Mouse (Mus musculus): Measurements from ENCODE around the gene Aldh3b2. TPM values are rescaled to one million over a fixed set of nuclear protein-coding genes. Genes with fewer than 3 reads are reported as not detected.

The Aldh3b2 gene
- polyA plus RNA-seq, 1 experiment from 2014 or later: 2.0 TPM

DNA sequence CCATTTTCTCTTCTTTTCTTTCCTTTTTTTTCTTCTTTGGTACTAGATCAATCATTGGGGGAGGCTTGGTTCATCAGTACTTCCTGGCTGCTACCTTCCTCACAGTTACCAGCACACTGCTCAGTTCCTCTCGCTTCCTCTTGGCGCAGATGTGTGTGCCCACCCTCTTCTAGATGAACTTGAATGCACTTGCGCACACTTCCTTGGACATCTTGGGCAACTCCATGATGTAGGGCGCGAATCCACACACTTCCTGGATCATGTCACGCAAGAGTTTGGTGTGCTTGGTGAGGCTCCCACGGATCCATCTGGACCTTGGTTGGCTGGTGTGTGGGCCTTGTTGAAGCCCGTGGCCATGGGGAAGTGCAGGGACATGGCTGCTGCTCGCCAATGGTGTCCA, 40.4 kb upstream of the Aldh3b2 start:
- Histone ChIP-seq H3K9me3 (no peaks in the 10 kb centered on the region), H3K27me3 (ENCODE audit: insufficient read depth, poor library complexity, severe bottlenecking) (peaks cover 19% of the 10 kb centered on the region), H3K4me3 (no peak overlapping the region), H3K27ac (no peak overlapping the region), H3K36me3 (no peaks in the 10 kb centered on the region), H3K4me1 (replicated peaks) (peaks cover 34% of the 10 kb centered on the region)
- 90% methylated on average over 9 of the region's 9 CpGs for WGBS
- no peak for DNase-seq (ENCODE audit: low spot score)

DNA sequence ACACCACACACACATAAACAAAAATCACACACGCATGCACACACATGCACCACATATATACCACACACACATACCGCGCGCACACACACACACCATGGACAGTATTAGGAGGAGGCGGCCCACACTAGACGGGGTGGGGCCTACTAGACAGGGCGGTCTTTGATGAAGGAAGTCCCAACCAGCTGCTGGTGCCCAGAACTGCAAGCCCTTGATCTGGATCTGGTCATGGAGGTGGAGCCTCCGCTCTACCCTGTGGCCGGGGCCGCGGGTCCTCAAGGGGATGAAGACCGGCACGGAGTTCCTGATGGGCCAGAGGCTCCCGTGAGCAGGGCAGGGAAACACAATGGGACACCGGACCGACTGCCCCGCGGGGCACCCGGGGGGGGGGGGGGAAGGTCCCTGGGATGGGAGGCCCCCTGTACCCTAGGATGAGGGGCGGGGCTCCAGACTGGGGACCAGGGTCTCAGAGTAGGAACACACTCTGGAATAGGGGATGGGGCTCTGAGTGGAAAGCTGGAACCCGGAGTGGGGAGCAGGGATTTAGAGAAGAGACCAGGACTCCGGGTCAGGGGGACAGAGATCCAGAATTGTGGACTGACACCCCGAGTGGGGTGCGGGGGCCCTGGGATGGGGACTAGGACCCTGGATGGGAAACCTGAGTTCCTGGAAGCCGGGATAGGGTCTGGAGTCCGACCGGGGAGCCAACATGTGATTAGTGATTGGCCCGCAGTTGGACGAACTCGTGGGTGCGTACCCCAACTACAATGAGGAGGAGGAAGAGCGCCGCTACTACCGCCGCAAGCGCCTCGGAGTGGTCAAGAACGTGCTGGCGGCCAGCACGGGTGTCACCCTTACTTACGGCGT, 36.9 kb upstream of the Aldh3b2 start, which contains the start of gene Unc93b1:
Unc93b1 (plus strand) TSS at position 155 of the 864 bp plus-strand sequence.
- H3K4me1 ChIP-seq (replicated peaks): peaks cover 18% of the 10 kb centered on the region
- peak; percentile 69 for DNase-seq (ENCODE audit: low spot score)
- H3K27ac ChIP-seq: peak within 1 kb of the TSS; percentile 75
- 6% methylated on average over 42 of the region's 42 CpGs for WGBS
- no peaks in the 10 kb centered on the region for H3K9me3 ChIP-seq
- peaks cover 25% of the 10 kb centered on the region for H3K27me3 ChIP-seq (ENCODE audit: insufficient read depth, poor library complexity, severe bottlenecking)
- peak within 1 kb of the TSS; percentile 60 for H3K4me3 ChIP-seq
- H3K36me3 ChIP-seq: no peaks in the 10 kb centered on the region

DNA sequence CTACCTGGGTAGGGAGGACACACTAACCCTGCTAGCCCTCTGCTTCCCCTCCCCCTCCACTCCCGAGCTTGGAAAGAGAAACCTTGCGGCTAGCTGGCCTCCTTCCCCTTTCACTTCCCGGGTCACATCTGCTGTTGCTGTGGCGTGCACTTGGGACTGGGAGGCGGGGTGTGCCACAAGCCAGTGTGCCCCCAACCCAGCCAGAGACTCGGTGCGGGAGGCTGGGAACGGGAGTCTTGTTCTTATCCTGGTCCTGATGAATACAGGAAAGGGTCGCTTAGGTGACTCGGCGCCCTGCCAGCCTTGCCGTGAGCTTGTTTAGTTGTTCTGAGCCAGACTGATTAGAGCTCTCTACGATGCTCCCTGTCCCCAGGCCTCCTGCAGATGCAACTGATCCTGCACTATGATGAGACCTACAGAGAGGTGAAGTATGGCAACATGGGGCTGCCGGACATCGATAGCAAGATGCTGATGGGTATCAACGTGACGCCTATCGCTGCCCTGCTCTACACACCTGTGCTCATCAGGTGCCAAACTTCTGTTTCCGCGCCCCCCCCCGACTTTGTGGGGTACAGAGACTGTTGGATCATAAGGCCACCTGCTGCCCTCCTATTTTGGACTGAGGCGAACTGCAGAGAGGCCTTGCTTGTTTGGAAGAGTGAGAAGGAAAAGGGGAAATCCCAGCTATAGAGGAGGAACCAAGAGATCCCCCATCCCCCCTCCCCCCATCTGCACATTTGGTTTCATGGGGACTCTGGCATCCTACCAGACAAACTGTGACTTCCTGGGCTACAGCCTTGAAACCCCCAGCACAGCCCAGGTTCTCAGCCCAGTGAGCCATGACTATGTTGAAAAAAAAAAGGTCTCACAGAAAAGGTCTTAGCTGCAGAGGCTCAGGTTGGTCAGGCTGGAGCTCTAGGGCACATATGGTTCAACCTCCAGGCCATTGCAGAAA, 36.0 kb upstream of the Aldh3b2 start:
- peak; percentile 56 for DNase-seq (ENCODE audit: low spot score)
- Histone ChIP-seq H3K36me3 (no peaks in the 10 kb centered on the region), H3K27ac (peak overlapping the region; percentile 75), H3K27me3 (ENCODE audit: insufficient read depth, poor library complexity, severe bottlenecking) (peaks cover 25% of the 10 kb centered on the region), H3K4me1 (replicated peaks) (peaks cover 17% of the 10 kb centered on the region), H3K4me3 (peak overlapping the region; percentile 60), H3K9me3 (no peaks in the 10 kb centered on the region)
- whole genome bisulfite sequencing: 8% methylated on average over 22 of the region's 22 CpGs

DNA sequence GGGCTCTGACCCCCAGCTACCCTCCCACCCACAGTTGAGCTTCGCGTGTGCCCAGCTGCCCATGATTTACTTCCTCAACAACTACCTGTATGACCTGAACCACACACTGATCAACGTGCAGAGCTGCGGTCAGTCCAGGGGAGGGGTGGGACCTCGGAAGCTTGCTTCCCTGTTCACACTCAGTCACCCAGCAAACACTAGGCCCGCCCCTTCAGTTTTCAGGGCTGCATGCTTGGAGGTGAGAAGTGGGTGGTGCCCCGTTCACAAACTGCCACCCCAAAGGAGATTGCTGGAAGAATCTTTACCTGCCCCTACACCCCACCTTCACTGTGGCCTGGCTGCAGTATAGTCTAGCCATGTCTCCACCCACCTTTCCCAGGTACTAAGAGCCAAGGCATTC, 29.8 kb upstream of the Aldh3b2 start:
- Histone ChIP-seq H3K4me3 (no peak overlapping the region), H3K27me3 (ENCODE audit: insufficient read depth, poor library complexity, severe bottlenecking) (peaks cover 23% of the 10 kb centered on the region)
- 85% methylated on average over 7 of the region's 7 CpGs for WGBS

DNA sequence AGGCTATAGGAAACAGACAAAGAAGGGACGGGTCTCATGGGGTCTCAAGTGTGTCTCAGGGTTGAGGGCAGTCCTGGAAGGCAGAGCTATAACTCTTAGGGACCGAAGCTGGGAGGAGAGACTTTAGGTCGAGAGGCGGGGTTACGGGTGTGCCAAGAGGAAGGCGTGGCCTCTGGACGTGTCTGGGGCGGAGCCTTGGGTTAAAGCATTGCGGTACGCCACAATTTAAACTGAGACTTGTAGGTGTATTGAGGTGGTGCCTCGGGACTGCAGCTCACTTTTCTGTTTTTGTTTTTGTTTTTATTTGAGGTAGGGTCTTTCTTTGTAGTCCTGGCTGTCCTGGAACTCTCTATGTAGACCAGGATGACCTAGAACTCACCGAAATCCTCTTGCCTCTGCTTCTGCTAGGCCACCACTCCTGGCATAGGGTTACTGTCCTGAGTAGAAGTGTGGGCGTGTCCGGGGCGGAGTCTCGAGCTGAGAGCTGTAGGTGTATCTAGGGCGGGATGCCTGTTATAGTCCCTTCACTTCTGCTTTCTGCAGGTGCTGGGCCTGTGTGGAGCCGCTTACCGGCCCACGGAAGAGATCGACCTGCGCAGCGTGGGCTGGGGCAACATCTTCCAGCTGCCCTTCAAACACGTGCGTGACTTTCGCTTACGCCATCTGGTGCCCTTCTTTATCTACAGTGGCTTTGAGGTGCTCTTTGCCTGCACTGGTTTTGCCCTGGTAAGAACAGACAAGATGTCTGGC, 29.0 kb upstream of the Aldh3b2 start:
- Histone ChIP-seq H3K27ac (no peak overlapping the region), H3K36me3 (no peaks in the 10 kb centered on the region), H3K27me3 (ENCODE audit: insufficient read depth, poor library complexity, severe bottlenecking) (peaks cover 23% of the 10 kb centered on the region), H3K4me1 (replicated peaks) (peaks cover 3% of the 10 kb centered on the region; the same call in 1 of the 2 replicates), H3K4me3 (0 out of 2 replicates have a peak overlapping the region, but pooled peaks have one; percentile 11), H3K9me3 (no peaks in the 10 kb centered on the region)
- 22% methylated on average over 27 of the region's 27 CpGs for WGBS
- DNase-seq (ENCODE audit: low spot score): no peak

More for the DNA sequence above, 29.8 kb upstream of the Aldh3b2 start:
- DNase-seq (ENCODE audit: low spot score): no peak
- Histone ChIP-seq H3K36me3 (no peaks in the 10 kb centered on the region), H3K4me1 (replicated peaks) (peaks cover 3% of the 10 kb centered on the region; the same call in 1 of the 2 replicates), H3K27ac (no peak overlapping the region), H3K9me3 (no peaks in the 10 kb centered on the region)

DNA sequence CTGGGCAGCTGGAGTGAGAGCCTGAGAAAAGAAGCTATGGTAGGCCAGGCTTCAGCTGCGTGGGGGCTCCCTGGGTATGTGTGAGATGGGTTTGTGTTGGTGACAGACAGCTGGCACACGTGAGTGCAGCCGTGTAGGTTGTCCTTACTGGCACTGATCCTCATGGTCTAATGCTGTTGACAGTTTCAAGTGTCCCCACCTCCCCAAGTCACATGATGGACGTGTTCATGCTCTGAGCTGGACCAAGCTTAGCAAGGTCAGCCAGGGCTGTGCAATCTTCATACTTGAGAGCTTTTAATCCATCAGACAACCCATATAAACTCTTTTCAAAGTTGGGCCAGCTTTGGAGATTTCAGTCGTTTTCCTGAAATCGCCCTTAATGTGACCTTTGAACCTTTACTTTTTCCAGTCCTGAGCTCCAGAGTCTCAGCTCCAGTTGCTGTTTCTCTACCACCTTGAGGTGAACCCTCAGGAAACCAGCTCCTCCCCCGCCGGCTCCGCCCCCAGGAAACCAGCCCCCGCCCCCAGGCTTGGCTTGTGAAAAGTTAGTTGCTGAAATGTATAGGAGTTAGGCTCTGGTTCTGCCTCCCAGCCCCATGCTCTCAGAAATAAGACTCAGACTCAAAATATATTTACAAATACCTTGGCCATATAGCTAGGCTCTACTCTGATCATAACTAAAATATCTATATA, 26.1 kb upstream of the Aldh3b2 start:
- WGBS: 39% methylated on average over 10 of the region's 10 CpGs
- no peak for DNase-seq (ENCODE audit: low spot score)
- Histone ChIP-seq H3K4me1 (replicated peaks) (peaks cover 9% of the 10 kb centered on the region; the same call in 1 of the 2 replicates), H3K27me3 (ENCODE audit: insufficient read depth, poor library complexity, severe bottlenecking) (peaks cover 23% of the 10 kb centered on the region), H3K9me3 (no peaks in the 10 kb centered on the region), H3K36me3 (no peaks in the 10 kb centered on the region), H3K4me3 (no peak overlapping the region), H3K27ac (no peak overlapping the region)

DNA sequence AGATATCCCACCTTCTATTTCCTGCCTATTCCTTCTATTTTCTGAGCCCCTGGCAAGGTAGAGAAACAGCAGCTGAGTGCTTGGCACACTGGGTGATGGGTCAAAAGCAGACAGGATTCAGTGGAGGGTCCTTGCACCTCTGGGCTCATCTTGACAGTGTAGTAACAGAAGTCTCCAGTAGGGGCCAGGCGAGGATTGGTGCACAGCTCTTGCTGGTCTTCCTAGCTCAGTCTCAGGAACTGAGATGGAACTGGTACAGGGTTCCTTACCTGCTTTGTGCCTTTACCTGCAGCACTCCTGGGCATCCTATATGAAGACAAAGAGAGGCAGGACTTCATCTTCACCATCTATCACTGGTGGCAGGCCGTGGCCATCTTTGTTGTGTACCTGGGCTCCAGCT, 25.4 kb upstream of the Aldh3b2 start:
- WGBS: 13% methylated on average over 2 of the region's 2 CpGs

DNA sequence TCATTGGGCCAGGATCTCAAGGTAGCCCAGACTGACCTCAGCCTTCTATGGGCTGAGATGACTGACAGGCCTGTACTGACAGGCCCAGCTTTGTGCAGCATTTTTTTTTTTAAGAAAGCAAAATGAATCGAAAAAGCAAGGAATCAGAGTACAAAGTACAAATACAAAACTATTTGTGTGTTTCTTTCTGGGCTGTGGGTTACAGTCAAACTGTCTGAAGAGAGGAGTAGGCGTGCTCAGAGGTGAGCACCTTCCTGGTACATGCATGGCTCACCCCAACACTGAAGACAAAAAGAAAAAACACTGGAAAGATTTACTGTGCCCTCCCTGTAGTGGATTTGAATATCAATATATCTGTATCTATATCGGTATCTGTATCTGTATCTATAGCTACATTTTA, 24.3 kb upstream of the Aldh3b2 start:
- no peak overlapping the region for H3K4me3 ChIP-seq
- WGBS: 80% methylated on average over 3 of the region's 3 CpGs
- peaks cover 11% of the 10 kb centered on the region for H3K27me3 ChIP-seq (ENCODE audit: insufficient read depth, poor library complexity, severe bottlenecking)
- DNase-seq (ENCODE audit: low spot score): no peak
- H3K36me3 ChIP-seq: no peaks in the 10 kb centered on the region
- H3K9me3 ChIP-seq: no peaks in the 10 kb centered on the region
- H3K27ac ChIP-seq: no peak overlapping the region
- peaks cover 9% of the 10 kb centered on the region; the same call in 1 of the 2 replicates for H3K4me1 ChIP-seq (replicated peaks)

More for the DNA sequence above, 25.4 kb upstream of the Aldh3b2 start:
- peak; percentile 70 for DNase-seq (ENCODE audit: low spot score)
- no peak overlapping the region for H3K27ac ChIP-seq
- H3K9me3 ChIP-seq: no peaks in the 10 kb centered on the region
- H3K36me3 ChIP-seq: no peaks in the 10 kb centered on the region
- H3K4me3 ChIP-seq: no peak overlapping the region
- peaks cover 9% of the 10 kb centered on the region; the same call in 1 of the 2 replicates for H3K4me1 ChIP-seq (replicated peaks)
- peaks cover 22% of the 10 kb centered on the region for H3K27me3 ChIP-seq (ENCODE audit: insufficient read depth, poor library complexity, severe bottlenecking)

DNA sequence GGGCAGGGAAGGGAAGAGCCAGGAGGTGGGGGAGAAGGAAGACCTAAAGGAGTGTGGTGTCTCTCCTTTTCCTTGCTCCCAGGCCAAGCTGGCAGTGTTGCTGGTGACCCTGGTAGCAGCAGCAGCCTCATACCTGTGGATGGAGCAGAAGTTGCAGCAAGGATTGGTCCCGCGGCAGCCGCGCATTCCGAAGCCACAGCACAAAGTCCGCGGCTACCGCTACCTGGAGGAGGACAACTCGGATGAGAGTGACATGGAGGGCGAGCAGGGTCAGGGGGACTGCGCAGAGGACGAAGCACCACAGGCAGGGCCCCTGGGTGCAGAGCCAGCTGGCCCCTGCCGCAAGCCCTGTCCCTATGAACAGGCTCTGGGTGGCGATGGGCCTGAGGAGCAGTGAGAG, 23.6 kb upstream of the Aldh3b2 start:
- no peak for DNase-seq (ENCODE audit: low spot score)
- Histone ChIP-seq H3K36me3 (no peaks in the 10 kb centered on the region), H3K9me3 (no peaks in the 10 kb centered on the region), H3K27ac (no peak overlapping the region), H3K27me3 (ENCODE audit: insufficient read depth, poor library complexity, severe bottlenecking) (peaks cover 6% of the 10 kb centered on the region), H3K4me3 (no peak overlapping the region), H3K4me1 (replicated peaks) (0 out of 2 replicates have a peak, but pooled peaks cover 7% of the 10 kb centered on the region)
- WGBS: 75% methylated on average over 14 of the region's 14 CpGs

DNA sequence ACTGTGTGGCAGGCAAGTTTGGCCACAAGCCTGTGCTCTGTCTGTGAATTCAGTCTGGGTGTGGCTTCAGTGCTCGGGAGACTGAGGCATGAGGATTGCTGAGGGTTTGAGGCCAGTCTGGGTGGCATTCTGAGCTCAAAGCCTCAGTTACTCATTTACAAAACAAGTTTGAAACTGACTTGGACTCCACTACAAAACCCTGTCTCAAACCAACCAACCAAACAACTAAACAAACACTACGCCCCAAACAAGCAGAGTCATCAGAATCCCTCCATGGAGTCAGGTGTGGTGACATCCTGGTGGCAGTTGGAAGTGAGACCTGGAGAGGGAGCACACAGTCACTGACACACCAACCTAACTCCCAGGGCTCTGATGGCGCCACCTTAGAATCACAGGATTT, 21.8 kb upstream of the Aldh3b2 start:
- no peaks in the 10 kb centered on the region; the same call in 1 of the 2 replicates for H3K27me3 ChIP-seq (ENCODE audit: insufficient read depth, poor library complexity, severe bottlenecking)
- H3K9me3 ChIP-seq: no peaks in the 10 kb centered on the region
- DNase-seq (ENCODE audit: low spot score): no peak
- H3K4me3 ChIP-seq: no peak overlapping the region
- 84% methylated on average over 3 of the region's 3 CpGs for WGBS
- H3K27ac ChIP-seq: no peak overlapping the region
- H3K4me1 ChIP-seq (replicated peaks): 0 out of 2 replicates have a peak, but pooled peaks cover 9% of the 10 kb centered on the region
- no peaks in the 10 kb centered on the region for H3K36me3 ChIP-seq

DNA sequence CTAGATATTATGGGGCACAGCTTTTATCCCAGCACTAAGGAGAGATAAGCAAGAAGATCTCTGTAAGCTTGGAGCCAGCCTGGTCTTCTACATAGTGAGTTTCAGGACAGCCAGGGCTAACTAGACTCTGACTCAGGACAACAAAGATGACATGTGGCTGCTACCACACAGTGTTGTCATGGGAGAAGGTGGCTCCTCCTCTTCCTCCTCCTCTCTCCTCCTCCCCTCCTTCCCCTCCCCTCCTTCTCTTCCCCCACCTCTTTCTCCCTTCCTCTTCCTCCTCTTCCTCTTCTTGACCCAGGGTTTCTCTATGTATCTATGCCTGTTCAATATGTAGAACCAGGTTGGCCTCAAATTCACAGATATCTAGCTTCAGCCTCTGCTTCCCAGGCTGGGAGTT, 20.7 kb upstream of the Aldh3b2 start:
- Histone ChIP-seq H3K4me1 (replicated peaks) (0 out of 2 replicates have a peak, but pooled peaks cover 9% of the 10 kb centered on the region), H3K27me3 (ENCODE audit: insufficient read depth, poor library complexity, severe bottlenecking) (no peaks in the 10 kb centered on the region; the same call in 1 of the 2 replicates), H3K36me3 (no peaks in the 10 kb centered on the region), H3K27ac (no peak overlapping the region), H3K4me3 (no peak overlapping the region), H3K9me3 (no peaks in the 10 kb centered on the region)
- no peak for DNase-seq (ENCODE audit: low spot score)

Data from hindbrain, embryonic 10.5 days (tissue).